Mouse (Mus musculus): Measurements from ENCODE around the gene Ispd. TPM values are rescaled to one million over a fixed set of nuclear protein-coding genes. Genes with fewer than 3 reads are reported as not detected.
"Not testable (repeated sequence)": the region's sequence is repeated elsewhere in the genome, so short reads cannot be mapped to it uniquely, and the experiment has no call there.

The Ispd gene
- total RNA-seq (2022): 1 to 10 TPM; 2.7 to 3.5 (median 3.3) TPM

DNA sequence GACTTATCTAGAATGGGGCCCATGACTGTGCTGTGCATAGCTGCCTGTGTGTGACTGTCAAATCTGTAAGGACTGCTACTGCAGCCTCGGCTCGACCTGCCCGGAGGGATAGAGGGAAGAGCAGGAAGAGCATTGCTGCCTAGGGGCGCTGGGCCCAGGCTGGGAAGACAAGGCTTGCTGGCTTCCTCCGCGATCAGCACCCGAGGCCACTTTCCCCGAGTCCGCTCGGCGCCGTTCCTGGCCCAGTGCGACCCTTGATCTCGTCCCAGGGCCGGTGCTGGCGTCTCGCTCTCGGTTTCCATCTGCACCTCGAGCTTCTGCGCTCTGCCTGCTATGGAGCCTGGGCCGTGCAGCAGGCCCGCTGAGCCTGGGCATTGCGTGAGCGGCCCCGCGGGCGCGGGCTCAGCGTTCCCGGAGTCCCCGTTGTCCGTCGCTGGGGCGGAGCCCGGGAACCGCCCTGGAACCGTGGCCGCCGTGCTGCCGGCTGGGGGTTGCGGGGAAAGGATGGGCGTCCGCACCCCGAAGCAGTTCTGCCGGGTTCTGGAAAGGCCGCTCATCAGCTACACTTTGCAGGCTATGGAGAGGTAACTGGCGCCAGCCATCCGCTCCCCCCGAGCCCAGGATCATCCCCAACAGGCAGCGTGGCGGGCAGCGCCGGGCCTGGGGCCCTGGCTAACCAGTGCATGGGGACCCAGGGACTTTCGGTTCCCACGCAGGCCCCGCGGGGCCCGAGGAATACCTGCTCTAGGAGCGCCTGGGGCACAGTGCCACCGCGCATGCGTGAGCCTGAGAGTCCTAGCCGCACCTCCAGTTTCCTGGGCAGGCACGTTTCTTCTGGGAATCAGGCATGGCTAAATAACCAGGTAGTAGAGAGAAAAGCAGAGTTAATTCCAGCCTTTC is at the start of gene Ispd, which contains the start of gene D630036H23Rik:
TSS of gene Ispd (plus strand) at position 10 of the 900 bp plus-strand sequence.
TSS of gene D630036H23Rik (minus strand) at position 741 of the 900 bp plus-strand sequence.
- DNase-seq (ENCODE audit: low spot score in 2 of 2): peak; percentile 59 to 76

GRCm38 (mm10) chr12:36332676-36333075 is 48.6 kb upstream of the Ispd start:
- no peak for DNase-seq (ENCODE audit: low spot score in 2 of 2)

GRCm38 (mm10) chr12:36333837-36334281 is 47.4 kb upstream of the Ispd start:
- DNase-seq (ENCODE audit: low spot score in 2 of 2): no peak

DNA sequence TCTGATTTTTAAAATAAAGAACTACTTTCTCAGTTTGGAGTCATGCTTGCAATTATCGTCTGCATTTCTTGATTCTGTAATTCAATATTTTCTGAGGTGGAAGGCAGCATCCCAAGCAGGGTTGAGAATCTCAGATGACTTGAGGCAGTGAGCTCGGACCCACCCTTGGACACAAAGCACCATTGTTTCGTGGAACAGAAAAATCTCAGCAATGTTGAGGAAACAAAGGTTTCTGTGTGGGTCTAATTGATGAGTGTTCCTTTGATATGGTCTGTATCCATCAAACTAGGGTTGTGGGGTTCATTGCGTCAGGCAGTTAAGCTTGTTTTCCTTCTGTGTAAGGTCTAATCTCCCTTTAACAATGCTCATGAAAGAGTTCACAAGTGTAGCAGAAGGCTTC is 37.1 kb upstream of the Ispd start:
- DNase-seq (ENCODE audit: low spot score in 2 of 2): no peak

GRCm38 (mm10) chr12:36360064-36360463 is 21.2 kb upstream of the Ispd start:
- DNase-seq (ENCODE audit: low spot score in 2 of 2): no peak

DNA sequence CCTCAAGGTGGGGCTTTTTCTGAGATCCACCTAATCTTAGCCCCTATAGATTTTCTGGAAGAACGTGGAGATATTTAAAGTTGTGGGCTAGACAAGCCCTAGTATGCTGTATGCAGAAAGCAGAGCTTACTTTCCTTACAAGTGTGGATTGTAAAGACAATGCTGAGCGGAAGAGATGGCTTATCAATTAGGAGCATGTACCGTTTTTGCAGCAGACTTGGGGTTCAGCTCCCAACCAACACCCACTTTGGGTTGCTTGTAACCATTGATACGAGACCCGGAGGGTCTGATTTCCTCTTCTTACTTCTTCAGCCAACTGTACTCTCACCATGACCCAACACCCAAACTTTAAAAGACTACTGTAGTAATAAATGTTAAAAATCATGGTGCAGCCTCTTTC is 20.6 kb upstream of the Ispd start:
- no peak for DNase-seq (ENCODE audit: low spot score in 2 of 2)

GRCm38 (mm10) chr12:36364013-36364412 is 17.2 kb upstream of the Ispd start:
- DNase-seq (ENCODE audit: low spot score in 2 of 2): no peak

GRCm38 (mm10) chr12:36373237-36373998 is 7.8 kb upstream of the Ispd start:
- DNase-seq (ENCODE audit: low spot score in 2 of 2): no peak

- not testable (repeated sequence) for DNase-seq (ENCODE audit: low spot score in 2 of 2)
Observed at GRCm38 (mm10) chr12:36376391-36376790, 4.9 kb upstream of the Ispd start.

- DNase-seq (ENCODE audit: low spot score in 2 of 2): no peak
Observed at GRCm38 (mm10) chr12:36380254-36380653, 996 bp upstream of the Ispd start.

GRCm38 (mm10) chr12:36380806-36381205 is 444 bp upstream of the Ispd start:
- DNase-seq (ENCODE audit: low spot score in 2 of 2): no peak

GRCm38 (mm10) chr12:36385386-36385785 is 4.1 kb downstream of the Ispd start:
- no peak for DNase-seq (ENCODE audit: low spot score in 2 of 2)

DNA sequence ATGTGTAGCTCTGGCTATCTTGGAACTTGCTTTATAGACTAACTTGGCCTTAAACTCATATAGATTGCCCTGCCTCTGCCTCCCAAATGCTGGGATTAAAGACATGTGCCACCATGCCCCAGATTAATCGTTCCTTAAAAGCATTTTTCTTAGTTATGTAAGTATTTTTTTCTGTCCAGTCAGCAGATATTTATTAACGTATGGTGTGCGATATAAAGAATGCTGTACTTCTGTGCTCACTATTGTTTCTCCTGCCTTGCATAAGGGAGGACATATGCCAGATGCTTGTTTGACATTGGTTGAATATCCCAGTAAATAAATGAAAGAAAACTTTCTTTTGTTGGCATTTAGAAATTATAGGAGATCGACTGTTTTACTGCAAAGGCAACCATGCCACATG is 5.7 kb downstream of the Ispd start:
- no peak for DNase-seq (ENCODE audit: low spot score in 2 of 2)

GRCm38 (mm10) chr12:36395115-36395514 is 13.9 kb downstream of the Ispd start:
- DNase-seq (ENCODE audit: low spot score in 2 of 2): no peak

- no peak for DNase-seq (ENCODE audit: low spot score in 2 of 2)
Observed at GRCm38 (mm10) chr12:36423677-36424076, 42.4 kb downstream of the Ispd start.

GRCm38 (mm10) chr12:36425258-36425657 is 44.0 kb downstream of the Ispd start:
- DNase-seq (ENCODE audit: low spot score in 2 of 2): no peak

DNA sequence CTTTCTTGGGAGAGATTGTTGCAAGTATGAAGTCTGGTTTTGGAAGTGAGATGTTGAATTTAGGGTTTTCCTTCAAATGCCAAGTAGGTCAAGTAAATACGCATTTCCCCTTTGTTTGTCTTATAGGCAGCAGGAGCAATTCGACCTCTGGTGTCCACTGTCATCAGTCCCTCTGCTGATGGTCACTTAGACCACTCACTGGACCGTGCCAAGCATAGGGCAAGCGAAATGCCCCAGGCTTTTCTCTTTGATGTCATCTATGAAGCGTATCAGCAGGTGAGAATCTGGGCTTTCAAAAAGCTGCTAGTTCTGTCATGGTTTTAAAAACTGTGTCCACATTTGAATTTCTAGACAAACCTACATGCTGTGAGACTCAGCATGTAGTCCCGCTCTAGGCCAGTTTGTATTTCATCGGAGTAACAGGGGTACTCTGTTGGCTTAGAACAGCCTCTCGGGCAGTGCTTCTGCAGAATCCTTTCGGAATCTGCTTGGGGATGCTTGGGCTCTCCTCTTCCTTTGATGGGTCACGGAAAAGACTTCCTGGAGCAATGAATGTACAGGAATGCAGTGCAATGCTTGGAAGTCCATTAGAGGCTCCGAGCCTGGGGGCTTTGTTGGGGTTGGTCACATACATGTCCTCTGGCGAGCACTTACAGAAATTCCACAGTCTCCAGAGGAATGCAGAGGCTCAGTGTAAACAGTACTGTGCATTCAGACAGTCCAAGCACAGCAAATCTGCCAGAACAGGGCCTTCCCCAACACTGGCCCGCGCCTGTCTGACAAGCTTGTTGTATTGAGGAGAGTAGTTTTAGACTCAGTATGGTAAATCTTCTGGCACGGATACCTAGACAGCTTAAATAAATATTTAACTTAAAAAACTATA is 45.2 kb downstream of the Ispd start:
- no peak for DNase-seq (ENCODE audit: low spot score in 2 of 2)

DNA sequence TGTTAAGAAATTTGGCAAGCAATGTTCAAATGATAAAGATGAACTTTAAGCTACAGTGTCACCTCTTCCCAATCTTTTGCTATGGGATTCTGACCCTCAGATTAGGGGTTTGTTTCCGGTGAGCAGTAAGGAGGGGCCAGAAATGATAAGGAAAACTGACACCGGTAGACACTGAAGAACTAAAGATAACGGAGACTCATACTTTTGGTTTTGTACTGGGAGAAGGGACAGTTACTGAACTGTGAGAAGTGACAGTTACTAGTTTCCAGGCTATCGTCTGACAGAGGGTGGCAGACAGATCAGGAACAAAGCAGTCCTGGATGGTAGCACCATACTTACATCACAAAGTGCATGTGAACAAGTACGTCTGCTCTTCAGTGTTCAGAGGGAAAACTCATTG is 55.7 kb downstream of the Ispd start:
- DNase-seq (ENCODE audit: low spot score in 2 of 2): no peak

GRCm38 (mm10) chr12:36439396-36439795 is 58.1 kb downstream of the Ispd start:
- no peak for DNase-seq (ENCODE audit: low spot score in 2 of 2)

DNA sequence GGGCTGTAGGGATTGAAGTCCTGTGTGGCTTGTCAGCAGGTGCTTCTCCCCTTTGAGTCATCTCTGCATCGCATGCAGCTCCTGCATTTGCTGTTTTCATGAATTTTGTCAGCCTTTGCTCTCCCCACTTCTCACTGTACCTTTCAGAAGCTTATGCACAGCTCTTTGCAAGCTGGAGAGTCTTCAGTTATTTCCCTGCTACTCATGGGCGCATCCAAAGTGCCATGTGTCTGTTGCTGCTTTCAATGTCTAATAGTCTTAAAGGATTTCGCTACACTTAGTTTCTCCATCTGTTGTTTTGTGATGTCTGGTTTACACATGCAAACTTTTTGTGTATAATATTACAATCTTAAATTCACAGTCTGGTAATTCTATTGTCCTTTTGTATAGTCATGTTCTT is 74.8 kb downstream of the Ispd start:
- no peak for DNase-seq (ENCODE audit: low spot score in 2 of 2)

- no peak for DNase-seq (ENCODE audit: low spot score in 2 of 2)
Observed at GRCm38 (mm10) chr12:36457726-36458125, 76.5 kb downstream of the Ispd start.

All from gastrocnemius, adult 8-10 months (tissue).